Mouse (Mus musculus) embryonic facial prominence, embryonic 11.5 days (tissue): ENCODE data around the gene Setd1b. TPM values are rescaled to one million over a fixed set of nuclear protein-coding genes. Genes with fewer than 3 reads are reported as not detected.
A peak's percentile ranks its signal among the peaks of the same experiment; 100 is the strongest.

Experiments
- ATAC-seq: fragments of 200-750 bp; cut with Nextera tagmentation; replicated peaks from 2 replicates; pipeline ENCODE4 v1.8.0; 2017; ENCODE audit warnings: low read depth; ENCODE audit not compliant: insufficient number of reproducible peaks, low FRiP score, low TSS enrichment
- DNase-seq: peaks from one replicate; pipeline ENCODE4 v3.0.0-alpha.2; 2015; ENCODE audit warnings: low spot score
- H3K27ac ChIP-seq: fragments of 300-500 bp; sonication (generic); replicated peaks from 2 replicates; pipeline ENCODE4 v1.5.1; 2014; ENCODE audit warnings: mild to moderate bottlenecking, low read depth, low read length, control low read depth
- H3K27me3 ChIP-seq: fragments of 300-500 bp; sonication (generic); 2 replicates; pipeline ENCODE4 v1.6.1; 2014; ENCODE audit warnings: mild to moderate bottlenecking, low read length, moderate library complexity, mixed read lengths; ENCODE audit not compliant: control insufficient read depth, insufficient read depth
- H3K36me3 ChIP-seq: fragments of 300-500 bp; sonication (generic); replicated peaks from 2 replicates; pipeline ENCODE4 v1.6.1; 2014; ENCODE audit warnings: low read depth, mild to moderate bottlenecking, low read length, moderate library complexity, mixed read lengths; ENCODE audit not compliant: control insufficient read depth, insufficient read depth
- H3K4me1 ChIP-seq: fragments of 300-500 bp; sonication (generic); 2 replicates; pipeline ENCODE4 v1.6.1; 2014; ENCODE audit warnings: low read length, mixed read lengths; ENCODE audit not compliant: control insufficient read depth, insufficient read depth
- H3K4me2 ChIP-seq: fragments of 300-500 bp; sonication (generic); 2 replicates; pipeline ENCODE4 v1.6.1; 2014; ENCODE audit warnings: low read depth, mild to moderate bottlenecking, control low read depth, low read length, moderate library complexity
- H3K4me3 ChIP-seq: fragments of 300-500 bp; sonication (generic); 2 replicates; pipeline ENCODE4 v1.5.1; 2014; ENCODE audit warnings: low read depth, low read length, control low read depth
- H3K9ac ChIP-seq: fragments of 300-500 bp; sonication (generic); replicated peaks from 2 replicates; pipeline ENCODE4 v1.6.1; 2014; ENCODE audit warnings: mild to moderate bottlenecking, control low read depth, low read length
- H3K9me3 ChIP-seq: fragments of 300-500 bp; sonication (generic); replicated peaks from 2 replicates; pipeline ENCODE4 v1.6.1; 2016; ENCODE audit warnings: mild to moderate bottlenecking, low read length, inconsistent platforms, mixed read lengths; ENCODE audit not compliant: control insufficient read depth
- WGBS: fragments of 180-500 bp; shearing (Covaris S2); extraction: QIAGEN DNeasy Blood & Tissue Kit; methylation state at CpG from one replicate; pipeline ENCODE4 v1.1.7; 2014; 5-methylcytosine and 5-hydroxymethylcytosine counted together
- polyA plus RNA-seq: library from polyadenylated mRNA; unstranded; fragments of >200 nt; fragmentation: Nextera tagmentation; extraction: Ambion mirVana; gene quantifications from 2 replicates; pipeline ENCODE4 v1.2.1, GENCODE M21; 2014

Setd1b gene
- polyA plus RNA-seq, 1 experiment from 2014 or later: 9.6 TPM

- H3K27ac ChIP-seq: no peak overlapping the region
- ATAC-seq (no peak), DNase-seq (no peak)
- no peaks in the 10 kb centered on the region for H3K36me3 ChIP-seq
- H3K4me1 ChIP-seq: no peaks in the 10 kb centered on the region
- H3K4me3 ChIP-seq: no peak overlapping the region
- H3K9me3 ChIP-seq: no peaks in the 10 kb centered on the region
- no peak overlapping the region for H3K9ac ChIP-seq
- no peaks in the 10 kb centered on the region for H3K27me3 ChIP-seq
- 78% methylated on average over 6 of the region's 6 CpGs for WGBS
- H3K4me2 ChIP-seq: no peak overlapping the region
These were observed 37.2 kb upstream of the Setd1b start for GRCm38 (mm10) chr5:123104769-123105168.

- no peak overlapping the region for H3K9ac ChIP-seq
- no peak overlapping the region for H3K27ac ChIP-seq
- ATAC-seq (no peak), DNase-seq (peak; percentile 45)
- no peaks in the 10 kb centered on the region for H3K4me1 ChIP-seq
- H3K4me2 ChIP-seq: no peak overlapping the region
- WGBS: 29% methylated on average over 13 of the region's 13 CpGs
- no peaks in the 10 kb centered on the region for H3K27me3 ChIP-seq
- no peaks in the 10 kb centered on the region for H3K36me3 ChIP-seq
- H3K9me3 ChIP-seq: no peaks in the 10 kb centered on the region
- no peak overlapping the region for H3K4me3 ChIP-seq
These were observed 32.4 kb upstream of the Setd1b start for GRCm38 (mm10) chr5:123109452-123110203.

- DNase-seq: no peak
- Histone ChIP-seq H3K4me2 (no peak overlapping the region), H3K9me3 (no peaks in the 10 kb centered on the region), H3K4me3 (no peak overlapping the region), H3K27ac (no peak overlapping the region), H3K27me3 (no peaks in the 10 kb centered on the region), H3K36me3 (no peaks in the 10 kb centered on the region), H3K4me1 (no peaks in the 10 kb centered on the region), H3K9ac (no peak overlapping the region)
- WGBS: 78% methylated on average over 13 of the region's 13 CpGs
- no peak for ATAC-seq
These were observed 31.7 kb upstream of the Setd1b start for GRCm38 (mm10) chr5:123110296-123110721.

- H3K4me1 ChIP-seq: no peaks in the 10 kb centered on the region
- no peaks in the 10 kb centered on the region for H3K9me3 ChIP-seq
- WGBS: 67% methylated on average over 11 of the region's 11 CpGs
- no peak for ATAC-seq
- DNase-seq: no peak
- H3K4me3 ChIP-seq: no peak overlapping the region
- no peak overlapping the region for H3K9ac ChIP-seq
- H3K36me3 ChIP-seq: no peaks in the 10 kb centered on the region
- no peak overlapping the region for H3K4me2 ChIP-seq
- H3K27ac ChIP-seq: no peak overlapping the region
- no peaks in the 10 kb centered on the region for H3K27me3 ChIP-seq
These were observed 27.9 kb upstream of the Setd1b start for GRCm38 (mm10) chr5:123114109-123114508.

GRCm38 (mm10) chr5:123114924-123115323 is 27.1 kb upstream of the Setd1b start:
- Histone ChIP-seq H3K36me3 (no peaks in the 10 kb centered on the region), H3K4me1 (no peaks in the 10 kb centered on the region), H3K27me3 (no peaks in the 10 kb centered on the region), H3K27ac (no peak overlapping the region), H3K9ac (no peak overlapping the region), H3K4me2 (no peak overlapping the region), H3K9me3 (no peaks in the 10 kb centered on the region), H3K4me3 (no peak overlapping the region)
- WGBS: 46% methylated on average over 7 of the region's 7 CpGs
- DNase-seq (no peak), ATAC-seq (no peak)

- Histone ChIP-seq H3K4me2 (no peak overlapping the region), H3K4me3 (no peak overlapping the region), H3K9me3 (no peaks in the 10 kb centered on the region), H3K9ac (no peak overlapping the region), H3K27me3 (no peaks in the 10 kb centered on the region), H3K27ac (no peak overlapping the region), H3K36me3 (no peaks in the 10 kb centered on the region), H3K4me1 (no peaks in the 10 kb centered on the region)
- ATAC-seq (no peak), DNase-seq (no peak)
- 69% methylated on average over 8 of the region's 8 CpGs for WGBS
These were observed 25.9 kb upstream of the Setd1b start for GRCm38 (mm10) chr5:123116080-123116479.

- no peak overlapping the region for H3K4me3 ChIP-seq
- no peaks in the 10 kb centered on the region for H3K4me1 ChIP-seq
These were observed 24.7 kb upstream of the Setd1b start for GRCm38 (mm10) chr5:123117257-123117656.

GRCm38 (mm10) chr5:123117773-123118172 is 24.2 kb upstream of the Setd1b start:
- H3K4me3 ChIP-seq: no peak overlapping the region
- H3K36me3 ChIP-seq: no peaks in the 10 kb centered on the region
- H3K4me1 ChIP-seq: no peaks in the 10 kb centered on the region
- H3K27me3 ChIP-seq: no peaks in the 10 kb centered on the region
- no peak overlapping the region for H3K4me2 ChIP-seq
- DNase-seq: no peak
- no peak for ATAC-seq
- WGBS: 89% methylated on average over 8 of the region's 8 CpGs
- no peaks in the 10 kb centered on the region for H3K9me3 ChIP-seq
- no peak overlapping the region for H3K9ac ChIP-seq
- no peak overlapping the region for H3K27ac ChIP-seq

More at GRCm38 (mm10) chr5:123117257-123117656, 24.7 kb upstream of the Setd1b start:
- peak; percentile 85 for DNase-seq
- Histone ChIP-seq H3K9ac (no peak overlapping the region), H3K27ac (no peak overlapping the region), H3K9me3 (no peaks in the 10 kb centered on the region), H3K4me2 (no peak overlapping the region), H3K27me3 (no peaks in the 10 kb centered on the region), H3K36me3 (no peaks in the 10 kb centered on the region)
- ATAC-seq: 0 out of 2 replicates have a peak, but pooled peaks have one; percentile 63
- WGBS: 19% methylated on average over 10 of the region's 10 CpGs
